Mouse (Mus musculus) ES-E14 (cell line): Measurements from ENCODE around the gene Esrra. TPM values are rescaled to one million over a fixed set of nuclear protein-coding genes. Genes with fewer than 3 reads are reported as not detected.

Experiments used
- DNase-seq: peaks from one replicate; pipeline ENCODE4 v3.0.0-alpha.2; 2013; ENCODE audit warnings: low read depth, low spot score
- H3K27ac ChIP-seq: 2 replicates; pipeline ENCODE4 v1.5.1; 2012; ENCODE audit warnings: low read depth, mild to moderate bottlenecking, low read length, moderate library complexity, mixed read lengths; ENCODE audit not compliant: poor library complexity, insufficient read depth, severe bottlenecking
- H3K36me3 ChIP-seq: 2 replicates; pipeline ENCODE4 v1.6.1; 2012; ENCODE audit warnings: mild to moderate bottlenecking, low read length, moderate library complexity, mixed read lengths; ENCODE audit not compliant: control insufficient read depth, poor library complexity, insufficient read depth, severe bottlenecking
- H3K4me1 ChIP-seq, 2 experiments: fragments of 150-350 bp in 1 of 2; sonication (generic) in 1 of 2; 2 replicates each; pipeline ENCODE4 v1.6.1; 2012; ENCODE audit warnings: low read length in 2 of 2, mild to moderate bottlenecking in 1 of 2, mixed read lengths in 1 of 2; ENCODE audit not compliant: control insufficient read depth in 2 of 2, insufficient read depth in 2 of 2, poor library complexity in 1 of 2
- H3K4me3 ChIP-seq, 2 experiments: fragments of 150-350 bp in 1 of 2; sonication (generic) in 1 of 2; 2 replicates each; pipeline ENCODE4 v1.5.1; 2012; ENCODE audit warnings: low read length in 2 of 2, low read depth in 1 of 2, mild to moderate bottlenecking in 1 of 2, mixed read lengths in 1 of 2; ENCODE audit not compliant: insufficient read depth in 1 of 2, poor library complexity in 1 of 2, severe bottlenecking in 1 of 2
- H3K9ac ChIP-seq: 2 replicates; pipeline ENCODE4 v1.6.1; 2012; ENCODE audit warnings: low read depth, mild to moderate bottlenecking, low read length, mixed read lengths; ENCODE audit not compliant: poor library complexity, insufficient read depth, severe bottlenecking
- H3K9me3 ChIP-seq: fragments of 150-350 bp; sonication (generic); 2 replicates; pipeline ENCODE4 v1.6.1; 2012; ENCODE audit warnings: low read depth, mild to moderate bottlenecking, low read length; ENCODE audit not compliant: control insufficient read depth, insufficient read depth
- CHD2 ChIP-seq: IDR thresholded peaks from 2 replicates; pipeline ENCODE4 v1.6.1; 2014; ENCODE audit warnings: mild to moderate bottlenecking, low read depth, low read length, inconsistent platforms
- HCFC1 ChIP-seq: IDR thresholded peaks from 2 replicates; pipeline ENCODE4 v1.6.1; 2012; ENCODE audit warnings: low read length, inconsistent platforms, borderline replicate concordance; ENCODE audit not compliant: insufficient read depth
- MAFK ChIP-seq: IDR thresholded peaks from 2 replicates; pipeline ENCODE4 v1.6.1; 2014; ENCODE audit warnings: mild to moderate bottlenecking, low read depth, low read length, inconsistent platforms; ENCODE audit not compliant: insufficient read depth
- ZC3H11A ChIP-seq: IDR thresholded peaks from 2 replicates; pipeline ENCODE4 v1.6.1; 2012; ENCODE audit warnings: low read depth, mild to moderate bottlenecking, inconsistent platforms, low read length, borderline replicate concordance
- ZNF384 ChIP-seq: IDR thresholded peaks from 2 replicates; pipeline ENCODE4 v1.6.1; 2012; ENCODE audit warnings: low read depth, low read length, inconsistent platforms
- in situ Hi-C, 2 experiments: fragments of 600-800 bp; cut with MboI; formaldehyde crosslinking; loops; one replicate each; pipeline ENCODE4 v1.15.1; 2025; ENCODE audit warnings: low sequenced_read_pairs in 2 of 2, inconsistent platforms in 1 of 2; ENCODE audit not compliant: unreplicated experiment in 2 of 2
- total RNA-seq: library from RNA; depleted of rRNA; stranded (reverse); fragments of 300-350 nt; gene quantifications from 2 replicates; pipeline ENCODE4 v1.2.3, GENCODE M21; 2012

Esrra gene
- total RNA-seq, 1 experiment = 23.1 TPM

GRCm38 (mm10) chr19:6933102-6933435 lies 11.5 kb upstream of the Esrra start:
- Histone ChIP-seq H3K27ac (no peak overlapping the region), H3K4me1 (peaks cover 3 to 26% of the 10 kb centered on the region in 2 experiments), H3K36me3 (no peaks in the 10 kb centered on the region), H3K9ac (no peak overlapping the region), H3K4me3 (peak overlapping the region; percentile 58 to 67), H3K9me3 (no peaks in the 10 kb centered on the region)
- in situ Hi-C loops = no loop called here
- DNase-seq = no peak
- no peak for TF ChIP-seq CHD2
- no peak for TF ChIP-seq ZNF384

- Histone ChIP-seq H3K4me3 (no peak overlapping the region), H3K27ac (no peak overlapping the region), H3K9ac (no peak overlapping the region), H3K9me3 (no peaks in the 10 kb centered on the region), H3K36me3 (no peaks in the 10 kb centered on the region), H3K4me1 (peaks cover 3 to 28% of the 10 kb centered on the region in 2 experiments)
- DNase-seq = no peak
- in situ Hi-C loops = no loop called here
- TF ChIP-seq ZC3H11A (no peak), HCFC1 (no peak), MAFK (no peak), ZNF384 (no peak), CHD2 (no peak)
Observed at GRCm38 (mm10) chr19:6932018-6932417, 10.4 kb upstream of the Esrra start.

GRCm38 (mm10) chr19:6931002-6931401 lies 9.4 kb upstream of the Esrra start:
- H3K27ac ChIP-seq = no peak overlapping the region
- TF ChIP-seq HCFC1 (no peak), CHD2 (no peak), ZNF384 (no peak), ZC3H11A (no peak), MAFK (no peak)
- no peaks in the 10 kb centered on the region for H3K9me3 ChIP-seq
- H3K9ac ChIP-seq = no peak overlapping the region
- no peak overlapping the region for H3K4me3 ChIP-seq
- peaks cover 3 to 29% of the 10 kb centered on the region in 2 experiments for H3K4me1 ChIP-seq
- in situ Hi-C loops = no loop called here
- H3K36me3 ChIP-seq = no peaks in the 10 kb centered on the region
- no peak for DNase-seq

GRCm38 (mm10) chr19:6928080-6928479 lies 6.5 kb upstream of the Esrra start:
- DNase-seq = no peak
- TF ChIP-seq ZNF384 (no peak), MAFK (no peak), HCFC1 (no peak), ZC3H11A (no peak), CHD2 (no peak)
- in situ Hi-C loops = no loop called here
- Histone ChIP-seq H3K36me3 (no peaks in the 10 kb centered on the region), H3K9ac (no peak overlapping the region), H3K4me3 (no peak overlapping the region), H3K4me1 (peaks cover 1 to 28% of the 10 kb centered on the region in 2 experiments; a peak in 3 of 4 replicates), H3K27ac (no peak overlapping the region), H3K9me3 (no peaks in the 10 kb centered on the region)

GRCm38 (mm10) chr19:6926559-6927255 lies 5.1 kb upstream of the Esrra start:
- no peak overlapping the region for H3K27ac ChIP-seq
- H3K4me1 ChIP-seq = peaks cover 4 to 22% of the 10 kb centered on the region in 2 experiments
- no peaks in the 10 kb centered on the region for H3K9me3 ChIP-seq
- no peak for DNase-seq
- no peak overlapping the region for H3K9ac ChIP-seq
- in situ Hi-C loops = no loop called here
- no peak for TF ChIP-seq ZNF384
- TF ChIP-seq ZC3H11A = no peak
- TF ChIP-seq HCFC1 = no peak
- no peak for TF ChIP-seq MAFK
- no peak for TF ChIP-seq CHD2
- H3K4me3 ChIP-seq = no peak overlapping the region
- H3K36me3 ChIP-seq = no peaks in the 10 kb centered on the region
